Mouse (Mus musculus) MEL (cell line): ENCODE results near the gene Herc2.

Experiments
- CHD1 ChIP-seq: IDR thresholded peaks from 2 replicates; pipeline ENCODE4 v1.6.1; 2012; ENCODE audit warnings: low read depth, mild to moderate bottlenecking, inconsistent platforms, low read length, improper control_type of control experiment
- CTCF ChIP-seq, 3 experiments: IDR thresholded peaks in 2 of 3; conservative IDR thresholded peaks in 1 of 3; 2 replicates each; pipeline ENCODE4 v1.5.1; 2011 to 2012; ENCODE audit warnings: low read length in 3 of 3, low read depth in 2 of 3, mild to moderate bottlenecking in 2 of 3, improper control_type of control experiment in 1 of 3, inconsistent platforms in 1 of 3, mixed read lengths in 1 of 3, moderate library complexity in 1 of 3; ENCODE audit not compliant: control insufficient read depth in 1 of 3, insufficient read depth in 1 of 3, poor library complexity in 1 of 3, severe bottlenecking in 1 of 3
- ELF1 ChIP-seq: IDR thresholded peaks from 2 replicates; pipeline ENCODE4 v1.6.1; 2014; ENCODE audit warnings: low read depth, mild to moderate bottlenecking, inconsistent platforms, low read length, improper control_type of control experiment, moderate library complexity
- POLR2A ChIP-seq, 2 experiments: IDR thresholded peaks; 2 replicates each; pipeline ENCODE4 v1.6.1; 2011 to 2012; ENCODE audit warnings: low read length in 2 of 2, mild to moderate bottlenecking in 2 of 2, control low read depth in 1 of 2, improper control_type of control experiment in 1 of 2, low read depth in 1 of 2, moderate library complexity in 1 of 2; ENCODE audit not compliant: control insufficient read depth in 1 of 2, insufficient read depth in 1 of 2, poor library complexity in 1 of 2

GRCm38 (mm10) chr7:56071724-56072123, 21.7 kb downstream of the Herc2 start:
- TF ChIP-seq CTCF (IDR thresholded peaks at IDR 0.05 in 2 of 3, conservative IDR thresholded peaks at IDR 0.05 in 1 of 3; ENCODE audit: control insufficient read depth in 1 of 3, insufficient read depth in 1 of 3, low read depth in 2 of 3, low read length in 3 of 3, poor library complexity in 1 of 3, severe bottlenecking in 1 of 3) (no peak), ELF1 (no peak), POLR2A (IDR thresholded peaks at IDR 0.05; ENCODE audit: control insufficient read depth in 1 of 2, insufficient read depth in 1 of 2, low read depth in 1 of 2, low read length in 2 of 2, poor library complexity in 1 of 2) (no peak), CHD1 (no peak)
